Mouse (Mus musculus) layer of hippocampus, postnatal 14 days (tissue): ENCODE results near the gene Nrxn2. TPM values are rescaled to one million over a fixed set of nuclear protein-coding genes. Genes with fewer than 3 reads are reported as not detected.

Source experiments
- DNase-seq, 2 experiments: peaks; one replicate each; pipeline ENCODE4 v3.0.0; 2021 to 2022; ENCODE audit warnings: low spot score in 2 of 2, mixed read lengths in 1 of 2
- total RNA-seq, 2 experiments: library from RNA; stranded (reverse); gene quantifications; 2 replicates each; pipeline ENCODE4 v1.2.3; 2021

Nrxn2 gene
- total RNA-seq, 2 experiments from 2014 or later: 549 to 577 TPM

GRCm38 (mm10) chr19:6449841-6450240, 31.3 kb downstream of the Nrxn2 start:
- DNase-seq: no peak

GRCm38 (mm10) chr19:6452030-6452494, 33.5 kb downstream of the Nrxn2 start:
- DNase-seq: peak; percentile 75 to 92

GRCm38 (mm10) chr19:6452672-6453310, 34.3 kb downstream of the Nrxn2 start:
- peak in 1 of 2 experiments; percentile 16 for DNase-seq

GRCm38 (mm10) chr19:6453349-6453748, 34.8 kb downstream of the Nrxn2 start:
- DNase-seq: peak; percentile 84 to 90

GRCm38 (mm10) chr19:6454041-6454720, 35.6 kb downstream of the Nrxn2 start:
- DNase-seq: no peak

- no peak for DNase-seq
Measured at GRCm38 (mm10) chr19:6459504-6459903, 41.0 kb downstream of the Nrxn2 start.

GRCm38 (mm10) chr19:6462841-6463240, 44.3 kb downstream of the Nrxn2 start:
- DNase-seq: no peak

DNA sequence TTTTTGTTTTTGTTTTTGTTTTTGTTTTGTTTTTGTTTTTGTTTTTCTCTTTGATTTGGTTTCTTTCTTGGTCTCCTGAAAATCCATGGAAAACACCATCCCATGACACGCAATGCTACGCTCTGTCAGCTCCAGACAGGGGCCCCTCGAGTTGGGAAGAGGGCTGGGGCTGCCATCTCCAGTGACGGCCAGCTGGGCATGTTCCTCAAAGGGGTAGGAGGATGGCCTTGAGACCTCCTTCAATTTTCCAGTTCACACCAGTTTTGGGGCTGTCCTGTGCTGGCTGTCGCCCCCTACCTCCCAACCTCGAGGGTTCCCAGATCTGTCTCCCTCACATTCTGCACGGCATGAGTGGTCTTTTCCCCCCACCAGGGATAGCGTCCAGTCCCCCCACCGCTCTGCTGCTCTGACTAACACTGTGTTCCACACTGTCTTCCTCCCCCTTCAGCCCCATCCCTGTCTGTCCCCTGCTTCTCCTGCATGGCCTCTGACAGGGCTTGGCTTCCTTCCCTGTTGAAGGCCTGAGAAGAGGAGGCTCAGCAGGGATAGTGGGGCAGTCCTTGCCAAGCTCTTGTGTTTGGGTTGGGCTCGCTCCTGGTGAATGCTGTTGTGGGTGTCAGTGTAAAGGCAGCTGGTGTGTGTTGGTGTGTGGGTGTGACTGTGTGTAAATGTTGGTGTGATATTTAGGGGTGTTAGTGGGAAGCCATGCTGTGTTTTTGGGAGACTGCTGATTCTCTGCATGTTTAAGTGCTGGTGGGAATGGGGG, 46.0 kb downstream of the Nrxn2 start:
- DNase-seq: peak; percentile 55 to 71

DNA sequence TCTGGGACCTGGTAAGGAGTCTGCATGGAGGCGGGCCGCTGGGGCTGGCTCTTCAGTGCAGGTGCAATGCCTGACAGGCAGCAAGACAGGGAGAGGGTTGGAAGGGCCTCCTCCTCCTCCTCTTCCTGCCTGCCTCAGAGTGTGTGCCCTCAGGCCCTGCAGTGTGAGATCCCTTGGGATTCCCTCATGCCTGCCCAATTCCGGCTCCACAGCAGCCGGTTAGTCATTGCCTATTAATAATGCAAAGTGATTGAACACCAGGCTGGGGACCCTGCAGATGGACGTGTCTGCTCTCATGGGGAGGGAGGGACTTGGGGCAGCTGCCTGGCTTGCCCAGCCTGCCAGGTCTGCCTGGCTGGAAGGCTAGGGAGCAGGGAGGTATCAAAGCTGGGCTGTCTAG, 46.6 kb downstream of the Nrxn2 start:
- DNase-seq: no peak

GRCm38 (mm10) chr19:6466945-6467344, 48.4 kb downstream of the Nrxn2 start:
- DNase-seq: no peak

GRCm38 (mm10) chr19:6467374-6467979, 48.9 kb downstream of the Nrxn2 start:
- DNase-seq: no peak

- DNase-seq: no peak
Measured at GRCm38 (mm10) chr19:6471630-6472029, 53.1 kb downstream of the Nrxn2 start.

- no peak for DNase-seq
Measured at GRCm38 (mm10) chr19:6472821-6473220, 54.3 kb downstream of the Nrxn2 start.

DNA sequence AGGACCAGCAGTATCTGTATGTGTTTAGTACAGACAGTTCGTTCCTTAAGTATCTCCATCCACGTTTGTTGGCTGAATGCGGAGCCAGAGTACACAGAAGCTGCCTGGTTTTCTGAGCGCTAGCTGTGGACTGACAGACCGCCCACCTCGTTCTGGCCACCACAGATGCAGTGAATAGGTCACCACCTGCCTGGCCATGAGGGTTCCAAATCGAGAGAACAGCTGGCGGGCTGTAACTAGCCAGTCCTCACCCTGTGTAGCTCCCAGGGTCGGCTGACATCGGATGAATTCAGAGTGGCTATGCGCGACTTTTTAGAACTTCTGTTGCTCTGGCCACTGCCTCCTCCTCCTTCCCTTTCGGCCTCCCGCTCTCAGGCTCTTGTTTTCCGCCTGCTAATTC, 56.2 kb downstream of the Nrxn2 start:
- no peak for DNase-seq

DNA sequence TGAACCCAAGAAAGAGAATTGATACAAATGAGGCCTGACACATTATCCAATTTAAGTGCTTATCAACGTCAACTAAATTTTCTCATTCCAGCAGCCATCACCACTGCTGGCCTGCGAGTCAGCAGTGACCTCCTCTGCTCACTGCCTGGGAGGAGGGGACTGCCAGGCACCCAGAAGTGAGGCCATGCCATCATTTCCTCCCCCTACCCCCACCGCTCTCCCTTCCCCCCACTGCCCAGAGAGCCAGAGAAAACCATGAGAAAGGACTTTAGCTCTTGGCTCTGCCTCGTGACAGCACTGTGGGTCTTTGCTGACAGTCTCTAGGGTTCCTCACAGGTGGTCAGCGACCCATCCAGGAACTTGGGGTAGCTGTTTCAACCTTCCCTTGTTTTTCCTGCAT, 56.6 kb downstream of the Nrxn2 start:
- no peak for DNase-seq

DNA sequence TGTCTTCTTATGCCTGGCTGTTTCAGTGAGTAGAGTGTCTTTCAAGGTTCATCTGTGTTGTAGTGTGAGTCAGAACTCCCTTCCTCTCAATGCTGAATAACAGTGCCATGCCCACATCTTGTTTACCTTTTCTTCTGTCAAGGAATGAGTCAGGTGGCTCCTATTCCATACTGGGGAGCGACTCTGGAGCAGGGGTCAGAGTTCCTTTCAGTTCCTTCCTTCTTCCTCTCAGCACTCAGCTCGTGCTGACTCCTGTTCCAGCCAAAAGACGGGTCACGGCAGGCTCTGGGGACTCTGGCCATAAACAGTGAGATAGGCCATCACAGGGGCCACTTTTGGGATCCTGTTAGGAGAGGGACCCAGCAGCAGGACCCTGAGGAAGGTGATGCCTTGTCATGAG, 58.5 kb downstream of the Nrxn2 start:
- DNase-seq: no peak

GRCm38 (mm10) chr19:6478566-6478965, 60.0 kb downstream of the Nrxn2 start:
- DNase-seq: no peak

DNA sequence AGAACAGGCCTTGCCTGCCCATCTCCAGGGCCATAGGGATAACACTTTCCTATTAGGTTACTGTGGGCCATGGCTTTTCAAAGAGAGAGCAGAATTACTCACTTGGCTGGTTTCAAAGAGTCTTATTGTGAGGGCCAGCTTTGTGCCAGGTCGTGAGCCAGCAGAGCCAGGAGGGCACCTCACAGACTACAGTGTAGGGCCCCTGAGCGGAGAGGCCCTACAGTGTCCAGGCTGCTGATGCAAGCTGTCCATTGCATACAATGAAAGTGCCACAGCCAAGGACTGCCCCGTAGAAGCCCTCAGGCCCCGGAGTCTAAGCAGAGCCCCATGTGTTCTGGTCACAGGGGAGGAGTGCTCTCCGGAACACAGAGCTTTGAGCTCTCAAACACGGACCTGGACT, 64.4 kb downstream of the Nrxn2 start:
- DNase-seq: no peak

GRCm38 (mm10) chr19:6485059-6485630, 66.6 kb downstream of the Nrxn2 start:
- no peak for DNase-seq

- peak; percentile 87 to 91 for DNase-seq
Measured at GRCm38 (mm10) chr19:6489030-6489429, 70.5 kb downstream of the Nrxn2 start.

GRCm38 (mm10) chr19:6491538-6491937, 73.0 kb downstream of the Nrxn2 start:
- DNase-seq: no peak
